Mouse (Mus musculus) embryonic facial prominence, embryonic 12.5 days (tissue): ENCODE results near the gene Swap70. TPM values are rescaled to one million over a fixed set of nuclear protein-coding genes. Genes with fewer than 3 reads are reported as not detected.

Experiments
- ATAC-seq: fragments of 200-750 bp; cut with Nextera tagmentation; 2 replicates; pipeline ENCODE4 v1.8.0; 2017; ENCODE audit not compliant: insufficient number of reproducible peaks, insufficient read depth, low FRiP score, low TSS enrichment
- H3K27ac ChIP-seq: fragments of 300-500 bp; sonication (generic); 2 replicates; pipeline ENCODE4 v1.5.1; 2016; ENCODE audit warnings: mild to moderate bottlenecking
- H3K27me3 ChIP-seq: fragments of 300-500 bp; sonication (generic); 2 replicates; pipeline ENCODE4 v1.6.1; 2016; ENCODE audit warnings: mild to moderate bottlenecking, moderate library complexity
- H3K36me3 ChIP-seq: fragments of 300-500 bp; sonication (generic); 2 replicates; pipeline ENCODE4 v1.6.1; 2016; ENCODE audit warnings: mild to moderate bottlenecking
- H3K4me1 ChIP-seq: fragments of 300-500 bp; sonication (generic); 2 replicates; pipeline ENCODE4 v1.6.1; 2016
- H3K4me2 ChIP-seq: fragments of 300-500 bp; sonication (generic); replicated peaks from 2 replicates; pipeline ENCODE4 v1.6.1; 2016; ENCODE audit warnings: mild to moderate bottlenecking, moderate library complexity
- H3K4me3 ChIP-seq: fragments of 300-500 bp; sonication (generic); 2 replicates; pipeline ENCODE4 v1.5.1; 2016; ENCODE audit warnings: mild to moderate bottlenecking
- H3K9ac ChIP-seq: fragments of 300-500 bp; sonication (generic); 2 replicates; pipeline ENCODE4 v1.6.1; 2016; ENCODE audit warnings: mild to moderate bottlenecking, moderate library complexity
- H3K9me3 ChIP-seq: fragments of 300-500 bp; sonication (generic); 2 replicates; pipeline ENCODE4 v1.6.1; 2016; ENCODE audit warnings: mild to moderate bottlenecking, moderate library complexity
- WGBS: fragments of 180-500 bp; shearing (Covaris S2); methylation state at CpG from one replicate; pipeline ENCODE4 v1.1.7; 2016; 5-methylcytosine and 5-hydroxymethylcytosine counted together
- polyA plus RNA-seq: library from polyadenylated mRNA; unstranded; fragments of >200 nt; fragmentation: Nextera tagmentation; extraction: Ambion mirVana; gene quantifications from 2 replicates; pipeline ENCODE4 v1.2.1, GENCODE M21; 2016

Swap70 gene
- polyA plus RNA-seq, 1 experiment from 2014 or later: 34.4 TPM

DNA sequence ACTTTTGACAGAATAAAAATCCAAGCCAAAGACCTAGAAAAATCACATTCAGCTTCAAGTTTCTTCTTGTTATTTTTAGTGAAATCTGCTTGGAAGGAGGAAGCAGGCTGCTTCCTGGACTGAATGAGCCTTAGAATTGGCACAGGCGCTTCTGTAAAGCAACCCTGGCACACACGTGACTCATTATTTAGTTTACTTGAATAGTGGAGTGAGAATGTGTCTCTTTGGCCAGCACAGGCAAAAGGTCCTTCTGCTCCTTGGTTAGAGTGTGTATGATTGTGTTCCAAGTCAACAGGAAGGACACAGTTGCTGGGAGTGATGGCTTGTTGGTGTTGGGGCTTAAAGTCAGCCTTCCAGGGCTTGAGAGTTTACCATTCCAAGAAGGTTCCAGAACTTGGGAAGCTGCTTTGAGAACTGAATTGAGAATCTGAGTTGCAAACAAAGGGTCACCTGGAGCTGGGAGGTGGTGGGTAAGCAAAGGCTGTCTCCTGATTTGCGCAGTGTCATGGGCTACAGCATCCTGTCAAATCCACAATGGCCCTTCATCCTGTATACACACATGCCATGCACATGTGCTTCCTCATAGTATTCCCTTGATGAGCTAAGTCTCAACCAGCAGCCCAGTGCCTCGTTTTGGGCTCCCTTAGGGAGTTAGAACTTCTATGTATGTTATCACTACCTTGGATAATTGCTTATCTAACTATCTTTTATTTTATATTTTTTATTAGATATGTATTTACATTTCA, 38.6 kb downstream of the Swap70 start:
- no peak for ATAC-seq
- Histone ChIP-seq H3K4me1 (0 out of 2 replicates have a peak, but pooled peaks cover 4% of the 10 kb centered on the region), H3K9me3 (no peaks in the 10 kb centered on the region), H3K9ac (no peak overlapping the region), H3K4me2 (no peak overlapping the region), H3K27ac (no peak overlapping the region), H3K27me3 (no peaks in the 10 kb centered on the region), H3K36me3 (no peaks in the 10 kb centered on the region), H3K4me3 (no peak overlapping the region)
- 71% methylated on average over 4 of the region's 4 CpGs for WGBS

DNA sequence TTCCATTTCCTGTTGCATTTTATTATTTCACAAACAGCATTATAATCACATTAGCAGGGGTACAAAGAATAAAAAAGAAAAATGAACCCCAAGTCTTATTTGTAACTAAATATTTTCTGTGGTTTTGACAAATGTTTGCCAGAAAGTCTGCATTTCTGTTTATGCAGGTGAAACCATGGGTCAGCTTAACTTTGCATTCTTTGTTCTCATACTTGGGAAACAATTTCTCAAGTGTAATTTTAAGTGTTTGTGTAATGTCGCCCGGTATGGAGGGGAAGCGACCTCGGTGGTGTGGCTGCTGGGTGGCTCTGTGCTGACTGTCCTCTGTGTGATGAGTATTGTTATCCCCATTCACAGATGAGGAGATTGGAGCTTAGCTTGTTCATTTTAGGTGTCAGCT, 40.3 kb downstream of the Swap70 start:
- Histone ChIP-seq H3K36me3 (no peaks in the 10 kb centered on the region), H3K4me1 (0 out of 2 replicates have a peak, but pooled peaks cover 4% of the 10 kb centered on the region), H3K4me2 (no peak overlapping the region), H3K27ac (no peak overlapping the region), H3K9me3 (no peaks in the 10 kb centered on the region), H3K4me3 (no peak overlapping the region), H3K9ac (no peak overlapping the region), H3K27me3 (no peaks in the 10 kb centered on the region)
- no peak for ATAC-seq
- WGBS: 69% methylated on average over 4 of the region's 4 CpGs

GRCm38 (mm10) chr7:110262661-110263060, 41.1 kb downstream of the Swap70 start:
- H3K4me1 ChIP-seq: 0 out of 2 replicates have a peak, but pooled peaks cover 4% of the 10 kb centered on the region
- H3K36me3 ChIP-seq: 0 out of 2 replicates have a peak, but pooled peaks cover under 1% of the 10 kb centered on the region
- ATAC-seq: no peak
- no peak overlapping the region for H3K4me2 ChIP-seq
- H3K27me3 ChIP-seq: no peaks in the 10 kb centered on the region
- H3K27ac ChIP-seq: no peak overlapping the region
- H3K9me3 ChIP-seq: no peaks in the 10 kb centered on the region
- H3K4me3 ChIP-seq: no peak overlapping the region
- WGBS: 69% methylated on average over 1 of the region's 1 CpGs
- no peak overlapping the region for H3K9ac ChIP-seq

DNA sequence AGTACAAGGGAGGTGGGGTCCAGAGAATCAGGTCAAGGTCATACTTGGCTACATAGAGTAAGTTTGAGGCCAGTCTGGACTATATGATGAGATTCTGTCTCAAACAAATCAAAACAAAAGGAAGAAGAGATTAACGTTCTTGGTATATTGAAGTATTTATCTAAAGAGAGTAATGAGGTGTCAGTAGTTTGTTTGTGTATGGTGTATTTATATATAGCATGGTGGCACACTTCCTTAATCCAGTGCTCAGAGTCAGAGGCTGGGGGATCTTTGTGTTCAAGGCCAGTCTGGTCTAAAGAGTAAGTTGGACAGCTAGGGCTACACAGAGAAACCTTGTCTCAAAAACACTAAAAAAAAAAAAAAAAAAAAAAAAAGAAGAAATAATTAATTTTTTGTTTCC, 42.0 kb downstream of the Swap70 start:
- Histone ChIP-seq H3K4me1 (0 out of 2 replicates have a peak, but pooled peaks cover 4% of the 10 kb centered on the region), H3K9me3 (no peaks in the 10 kb centered on the region), H3K4me3 (no peak overlapping the region), H3K27me3 (no peaks in the 10 kb centered on the region), H3K9ac (no peak overlapping the region), H3K4me2 (no peak overlapping the region), H3K36me3 (0 out of 2 replicates have a peak, but pooled peaks cover 4% of the 10 kb centered on the region), H3K27ac (no peak overlapping the region)
- no peak for ATAC-seq
- WGBS: 76% methylated on average over 1 of the region's 1 CpGs

GRCm38 (mm10) chr7:110265796-110266195, 44.3 kb downstream of the Swap70 start:
- no peaks in the 10 kb centered on the region for H3K9me3 ChIP-seq
- H3K4me3 ChIP-seq: no peak overlapping the region
- no peak overlapping the region for H3K27ac ChIP-seq
- 37% methylated on average over 7 of the region's 7 CpGs for WGBS
- no peak overlapping the region for H3K9ac ChIP-seq
- H3K4me1 ChIP-seq: 0 out of 2 replicates have a peak, but pooled peaks cover 4% of the 10 kb centered on the region
- H3K4me2 ChIP-seq: no peak overlapping the region
- H3K27me3 ChIP-seq: no peaks in the 10 kb centered on the region
- no peak for ATAC-seq
- H3K36me3 ChIP-seq: peaks cover 16% of the 10 kb centered on the region

DNA sequence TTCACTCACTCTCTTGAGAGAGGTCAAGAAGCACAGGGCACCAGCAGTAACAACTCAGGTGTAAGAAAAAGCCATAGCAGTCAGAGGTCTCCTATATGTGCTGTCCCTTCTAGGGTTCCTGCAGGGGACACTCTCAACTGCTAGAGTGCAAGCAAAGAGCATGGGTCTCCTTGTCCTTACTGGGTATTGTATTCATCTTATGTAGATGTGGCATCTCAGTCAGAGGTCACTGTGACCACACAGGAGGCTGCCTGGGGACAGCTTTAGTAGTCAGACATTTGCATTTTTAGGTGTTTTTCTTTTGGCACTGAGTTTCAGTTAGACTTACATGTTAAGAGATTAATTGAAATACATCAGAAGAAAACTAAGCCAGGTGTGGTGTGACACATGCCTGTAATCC, 45.5 kb downstream of the Swap70 start:
- Histone ChIP-seq H3K27ac (no peak overlapping the region), H3K4me2 (no peak overlapping the region), H3K4me3 (no peak overlapping the region), H3K36me3 (peaks cover 16% of the 10 kb centered on the region), H3K9me3 (no peaks in the 10 kb centered on the region), H3K9ac (no peak overlapping the region), H3K27me3 (no peaks in the 10 kb centered on the region), H3K4me1 (0 out of 2 replicates have a peak, but pooled peaks cover under 1% of the 10 kb centered on the region)
- no peak for ATAC-seq

DNA sequence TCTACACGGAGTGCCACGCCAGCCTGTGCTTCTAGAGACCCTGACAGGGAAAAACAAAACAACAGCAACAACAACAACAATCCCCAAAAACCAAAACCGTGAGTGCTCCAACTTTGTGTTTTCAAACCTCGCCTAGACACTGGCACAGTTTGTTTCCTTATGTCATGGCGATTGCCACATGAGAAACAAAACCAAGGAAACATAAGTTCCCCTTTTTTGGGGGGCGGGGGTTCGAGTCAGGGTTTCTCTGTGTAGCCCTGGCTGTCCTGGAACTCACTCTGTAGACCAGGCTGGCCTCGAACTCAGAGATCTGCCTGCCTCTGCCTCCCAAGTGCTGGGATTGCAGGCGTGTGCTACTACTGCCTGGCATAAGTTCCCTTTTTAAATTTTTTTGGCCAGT, 46.5 kb downstream of the Swap70 start:
- Histone ChIP-seq H3K4me2 (no peak overlapping the region), H3K27ac (no peak overlapping the region), H3K27me3 (no peaks in the 10 kb centered on the region), H3K9ac (no peak overlapping the region), H3K4me3 (no peak overlapping the region), H3K9me3 (no peaks in the 10 kb centered on the region), H3K36me3 (peaks cover 16% of the 10 kb centered on the region), H3K4me1 (no peaks in the 10 kb centered on the region)
- 90% methylated on average over 9 of the region's 9 CpGs for WGBS
- ATAC-seq: no peak

DNA sequence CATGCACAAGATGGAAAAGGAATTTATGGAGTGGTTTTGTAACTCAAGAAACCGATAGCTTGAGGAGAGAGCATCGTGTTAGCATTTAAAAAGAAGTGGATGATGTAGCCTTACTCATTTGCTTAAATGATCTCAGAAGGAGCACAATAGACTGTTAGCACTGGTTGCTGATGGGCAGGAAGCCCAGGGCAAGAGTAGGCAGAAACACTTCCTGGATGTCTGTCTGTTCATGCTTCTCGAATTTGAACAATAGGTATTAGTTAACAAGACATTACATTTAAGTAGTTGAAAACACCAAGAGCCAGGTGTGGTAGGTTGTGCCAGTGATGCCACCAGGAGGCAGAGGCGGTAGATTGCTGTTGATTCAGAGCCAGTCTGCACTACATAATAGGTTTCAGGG, 47.0 kb downstream of the Swap70 start:
- Histone ChIP-seq H3K4me1 (no peaks in the 10 kb centered on the region), H3K27ac (no peak overlapping the region), H3K27me3 (no peaks in the 10 kb centered on the region), H3K9ac (no peak overlapping the region), H3K36me3 (peaks cover 21% of the 10 kb centered on the region), H3K4me3 (no peak overlapping the region), H3K9me3 (no peaks in the 10 kb centered on the region), H3K4me2 (no peak overlapping the region)
- no peak for ATAC-seq
- 88% methylated on average over 4 of the region's 4 CpGs for WGBS

DNA sequence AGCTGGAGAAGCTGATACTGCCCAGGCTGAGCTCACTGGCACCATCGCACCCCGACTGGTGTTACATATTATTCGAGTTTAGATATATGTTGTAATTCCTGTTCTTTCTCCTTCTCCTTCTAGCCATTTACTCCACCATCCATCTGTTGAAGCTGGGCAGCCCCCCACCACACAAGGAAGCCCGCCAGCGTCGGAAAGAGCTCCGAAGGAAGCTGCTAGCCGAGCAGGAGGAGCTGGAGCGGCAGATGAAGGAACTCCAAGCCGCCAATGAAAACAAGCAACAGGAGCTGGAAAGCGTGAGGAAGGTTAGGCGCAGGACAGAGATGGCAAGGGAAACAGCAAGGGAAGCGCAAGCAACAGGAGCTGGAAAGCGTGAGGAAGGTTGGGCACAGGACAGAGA, 48.3 kb downstream of the Swap70 start:
- no peak overlapping the region for H3K4me3 ChIP-seq
- no peak overlapping the region for H3K4me2 ChIP-seq
- H3K4me1 ChIP-seq: no peaks in the 10 kb centered on the region
- H3K27ac ChIP-seq: no peak overlapping the region
- H3K9me3 ChIP-seq: no peaks in the 10 kb centered on the region
- H3K36me3 ChIP-seq: peaks cover 32% of the 10 kb centered on the region
- 93% methylated on average over 14 of the region's 14 CpGs for WGBS
- no peaks in the 10 kb centered on the region for H3K27me3 ChIP-seq
- H3K9ac ChIP-seq: no peak overlapping the region
- ATAC-seq: no peak

GRCm38 (mm10) chr7:110270455-110270854, 48.9 kb downstream of the Swap70 start:
- Histone ChIP-seq H3K4me1 (no peaks in the 10 kb centered on the region), H3K36me3 (peaks cover 37% of the 10 kb centered on the region), H3K27me3 (no peaks in the 10 kb centered on the region), H3K4me3 (no peak overlapping the region), H3K9ac (no peak overlapping the region), H3K9me3 (no peaks in the 10 kb centered on the region), H3K4me2 (no peak overlapping the region), H3K27ac (no peak overlapping the region)
- ATAC-seq: no peak
- whole genome bisulfite sequencing: 88% methylated on average over 7 of the region's 7 CpGs

- H3K27ac ChIP-seq: no peak overlapping the region
- no peak overlapping the region for H3K4me2 ChIP-seq
- no peaks in the 10 kb centered on the region for H3K4me1 ChIP-seq
- H3K36me3 ChIP-seq: peaks cover 49% of the 10 kb centered on the region
- H3K4me3 ChIP-seq: no peak overlapping the region
- H3K27me3 ChIP-seq: no peaks in the 10 kb centered on the region
- H3K9me3 ChIP-seq: no peaks in the 10 kb centered on the region
- no peak for ATAC-seq
- WGBS: 64% methylated on average over 9 of the region's 9 CpGs
- no peak overlapping the region for H3K9ac ChIP-seq
Observed at GRCm38 (mm10) chr7:110271814-110272213, 50.3 kb downstream of the Swap70 start.

DNA sequence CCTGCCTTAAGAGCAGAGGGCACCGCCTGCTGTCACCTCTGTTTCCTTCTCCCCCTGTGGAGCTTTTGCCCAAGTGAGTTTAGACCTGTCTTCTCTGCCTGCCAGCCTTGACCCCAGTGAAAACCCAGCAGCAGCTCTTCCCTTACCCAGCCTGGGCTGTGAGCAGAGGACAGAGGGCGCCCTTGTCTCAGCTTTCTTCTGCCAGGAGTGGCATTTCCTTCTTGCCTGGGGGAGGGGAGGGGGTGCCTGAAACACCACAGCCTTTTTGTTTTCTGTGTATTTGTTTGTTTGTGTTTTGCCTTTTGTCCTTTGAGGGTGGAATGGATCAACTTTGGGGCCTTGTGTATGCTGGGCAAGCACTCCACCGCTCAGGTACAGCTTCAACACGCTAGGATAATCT, 50.9 kb downstream of the Swap70 start:
- Histone ChIP-seq H3K4me1 (no peaks in the 10 kb centered on the region), H3K36me3 (peaks cover 50% of the 10 kb centered on the region)
- ATAC-seq: no peak

More for the DNA sequence above, 50.9 kb downstream of the Swap70 start:
- Histone ChIP-seq H3K27ac (no peak overlapping the region), H3K27me3 (no peaks in the 10 kb centered on the region), H3K4me2 (no peak overlapping the region), H3K4me3 (no peak overlapping the region), H3K9me3 (no peaks in the 10 kb centered on the region), H3K9ac (no peak overlapping the region)
- 56% methylated on average over 4 of the region's 4 CpGs for WGBS
